Comparison of ENCODE assay signal across 14 mouse cellular contexts in genomic region chr1:150009968-150010628, GRCm38 (mm10). TPM values are rescaled to one million over a fixed set of nuclear protein-coding genes. Genes with fewer than 3 reads are reported as not detected.
A peak's percentile ranks its signal among the peaks of the same experiment; 100 is the strongest.
DNase-seq lines count a peak whose midpoint lies in the region; ATAC-seq and TF ChIP-seq lines count a peak whose summit lies in the region.
"Had no signal": no experiment of that assay in that cellular context is flagged by ENCODE, and none has a peak within 500 bp of the region (broad histone marks: within the 10 kb centered on the region; RNA-seq: fewer than 3 reads in every experiment).

No protein-coding gene starts in this region.

- ATAC-seq in embryonic facial prominence, embryonic 14.5 days (ENCODE audit: low read depth): peak; percentile 44
- ATAC-seq in forebrain, embryonic 15.5 days (replicated peaks): 0 out of 2 replicates have a peak, but pooled peaks have one; percentile 23
- ATAC-seq in hindbrain, postnatal 0 days: 0 out of 2 replicates have a peak, but pooled peaks have one; percentile 29

- intact Hi-C loops in heart, postnatal 10 days (cut with DNase I): no loop called here

- DNase-seq in embryonic facial prominence, embryonic 14.5 days (ENCODE audit: low spot score): peak; percentile 4
- DNase-seq in embryonic facial prominence, embryonic 10.5 days (ENCODE audit: low spot score): no peak
- no peak for DNase-seq in hindbrain, postnatal 0 days (ENCODE audit: low spot score)
- no peak for DNase-seq in heart, postnatal 10 days
- no peak for DNase-seq in adrenal gland, postnatal 36 days
- no peak for DNase-seq in spleen, postnatal 10 days (ENCODE audit: low spot score in 2 of 2)
- DNase-seq: heart, adult 2 months; heart, postnatal 36 days; kidney, adult 8-10 months; liver, embryonic 13.5 days; lung, postnatal 10 days; right cerebral cortex, adult 18-20 months had no signal

- no peak for TF ChIP-seq POLR2A in ES-Bruce4 (IDR thresholded peaks at IDR 0.05; ENCODE audit: insufficient read depth, low read length)

- H3K27me3 ChIP-seq in embryonic facial prominence, embryonic 14.5 days (replicated peaks; ENCODE audit: control insufficient read depth, insufficient read depth, low read length): no peaks in the 10 kb centered on the region
- H3K27me3 ChIP-seq in embryonic facial prominence, embryonic 10.5 days (replicated peaks; ENCODE audit: low read depth, poor library complexity, severe bottlenecking): no peaks in the 10 kb centered on the region
- no peaks in the 10 kb centered on the region for H3K27me3 ChIP-seq in ES-Bruce4 (ENCODE audit: control insufficient read depth, insufficient read depth, low read length, poor library complexity, severe bottlenecking)
- no peaks in the 10 kb centered on the region for H3K27me3 ChIP-seq in forebrain, embryonic 15.5 days
- H3K27me3 ChIP-seq in hindbrain, postnatal 0 days (ENCODE audit: insufficient read depth, low read length): no peaks in the 10 kb centered on the region
- H3K27me3 ChIP-seq: liver, embryonic 13.5 days had no signal

- H3K27ac ChIP-seq in embryonic facial prominence, embryonic 14.5 days (replicated peaks; ENCODE audit: low read depth, low read length): no peak overlapping the region
- H3K27ac ChIP-seq in embryonic facial prominence, embryonic 10.5 days (replicated peaks): no peak overlapping the region
- 0 out of 2 replicates have a peak overlapping the region, but pooled peaks have one; percentile 14 for H3K27ac ChIP-seq in ES-Bruce4 (ENCODE audit: insufficient read depth, low read length)
- no peak overlapping the region for H3K27ac ChIP-seq in forebrain, embryonic 15.5 days (replicated peaks)
- no peak overlapping the region for H3K27ac ChIP-seq in hindbrain, postnatal 0 days
- H3K27ac ChIP-seq: heart, adult 2 months; liver, embryonic 13.5 days had no signal

- H3K36me3 ChIP-seq in embryonic facial prominence, embryonic 14.5 days (ENCODE audit: control insufficient read depth, insufficient read depth, low read length): no peaks in the 10 kb centered on the region
- no peaks in the 10 kb centered on the region for H3K36me3 ChIP-seq in embryonic facial prominence, embryonic 10.5 days (replicated peaks)
- no peaks in the 10 kb centered on the region for H3K36me3 ChIP-seq in ES-Bruce4 (ENCODE audit: control insufficient read depth, insufficient read depth, low read length, poor library complexity, severe bottlenecking)
- H3K36me3 ChIP-seq in forebrain, embryonic 15.5 days: no peaks in the 10 kb centered on the region
- no peaks in the 10 kb centered on the region for H3K36me3 ChIP-seq in hindbrain, postnatal 0 days (ENCODE audit: insufficient read depth, low read length)
- H3K36me3 ChIP-seq: liver, embryonic 13.5 days had no signal

- no peak for TF ChIP-seq CTCF in ES-Bruce4 (IDR thresholded peaks at IDR 0.05; ENCODE audit: low read depth, low read length)
- no peak for TF ChIP-seq CTCF in hindbrain, postnatal 0 days (IDR thresholded peaks at IDR 0.05; ENCODE audit: low read depth)

- H3K9ac ChIP-seq in embryonic facial prominence, embryonic 14.5 days (ENCODE audit: low read depth, low read length): no peak overlapping the region
- H3K9ac ChIP-seq in ES-Bruce4 (ENCODE audit: low read depth, poor library complexity, severe bottlenecking): no peak overlapping the region
- no peak overlapping the region for H3K9ac ChIP-seq in forebrain, embryonic 15.5 days (replicated peaks)
- no peak overlapping the region for H3K9ac ChIP-seq in hindbrain, postnatal 0 days (replicated peaks; ENCODE audit: low read length)
- H3K9ac ChIP-seq: liver, embryonic 13.5 days had no signal

- 70% methylated on average over 18 of the region's 18 CpGs for WGBS in embryonic facial prominence, embryonic 14.5 days
- 71% methylated on average over 18 of the region's 18 CpGs for whole genome bisulfite sequencing in embryonic facial prominence, embryonic 10.5 days
- WGBS in forebrain, embryonic 15.5 days: 62% methylated on average over 18 of the region's 18 CpGs
- WGBS in hindbrain, postnatal 0 days: 73% methylated on average over 18 of the region's 18 CpGs

- H3K4me3 ChIP-seq in embryonic facial prominence, embryonic 14.5 days (ENCODE audit: low read depth, low read length): no peak overlapping the region
- H3K4me3 ChIP-seq in embryonic facial prominence, embryonic 10.5 days: no peak overlapping the region
- H3K4me3 ChIP-seq in ES-Bruce4 (ENCODE audit: low read depth, low read length): no peak overlapping the region
- H3K4me3 ChIP-seq in forebrain, embryonic 15.5 days: no peak overlapping the region
- no peak overlapping the region for H3K4me3 ChIP-seq in hindbrain, postnatal 0 days (ENCODE audit: low read length)
- H3K4me3 ChIP-seq: heart, adult 2 months; liver, embryonic 13.5 days had no signal

- no peaks in the 10 kb centered on the region for H3K4me1 ChIP-seq in embryonic facial prominence, embryonic 14.5 days (ENCODE audit: control insufficient read depth, insufficient read depth, low read length)
- no peaks in the 10 kb centered on the region for H3K4me1 ChIP-seq in embryonic facial prominence, embryonic 10.5 days
- no peaks in the 10 kb centered on the region for H3K4me1 ChIP-seq in ES-Bruce4 (ENCODE audit: control insufficient read depth, insufficient read depth, low read length)
- H3K4me1 ChIP-seq in forebrain, embryonic 15.5 days: no peaks in the 10 kb centered on the region
- H3K4me1 ChIP-seq in hindbrain, postnatal 0 days (ENCODE audit: insufficient read depth, low read length): no peaks in the 10 kb centered on the region
- H3K4me1 ChIP-seq: liver, embryonic 13.5 days had no signal

- no peak overlapping the region for H3K4me2 ChIP-seq in embryonic facial prominence, embryonic 14.5 days (ENCODE audit: low read depth, low read length)
- no peak overlapping the region for H3K4me2 ChIP-seq in forebrain, embryonic 15.5 days (replicated peaks)
- H3K4me2 ChIP-seq in hindbrain, postnatal 0 days (ENCODE audit: low read depth, low read length): no peak overlapping the region
- H3K4me2 ChIP-seq: liver, embryonic 13.5 days had no signal

- TF ChIP-seq EP300 in ES-Bruce4 (IDR thresholded peaks at IDR 0.05; ENCODE audit: insufficient read depth, low read depth, low read length): 0 out of 2 replicates have a peak, but pooled peaks have one; percentile 6

- no peaks in the 10 kb centered on the region for H3K9me3 ChIP-seq in embryonic facial prominence, embryonic 14.5 days (ENCODE audit: control insufficient read depth, low read length)
- H3K9me3 ChIP-seq in embryonic facial prominence, embryonic 10.5 days: no peaks in the 10 kb centered on the region
- no peaks in the 10 kb centered on the region; the same call in 1 of the 2 replicates for H3K9me3 ChIP-seq in ES-Bruce4 (replicated peaks; ENCODE audit: control insufficient read depth, insufficient read depth, low read length, poor library complexity, severe bottlenecking)
- no peaks in the 10 kb centered on the region for H3K9me3 ChIP-seq in forebrain, embryonic 15.5 days
- no peaks in the 10 kb centered on the region for H3K9me3 ChIP-seq in hindbrain, postnatal 0 days (ENCODE audit: low read length)
- H3K9me3 ChIP-seq: liver, embryonic 13.5 days had no signal

RNA-seq across cellular contexts. Expression of gene Pla2g4a, which starts 49.0 kb away (rescaled TPM):
- polyA plus RNA-seq in embryonic facial prominence, embryonic 14.5 days (2014; fragmentation: Nextera tagmentation; extraction: Ambion mirVana): 19.5 and 19.8 TPM in 2 replicates
- 14.3 and 16.0 TPM in 2 replicates for polyA plus RNA-seq in embryonic facial prominence, embryonic 10.5 days (2016; fragmentation: Nextera tagmentation; extraction: Ambion mirVana)
- polyA plus RNA-seq in ES-Bruce4 (2011; ENCODE audit: insufficient read depth, insufficient read length, low read depth, missing spikeins): 5.7 and 11.9 TPM in 2 replicates
- polyA plus RNA-seq in forebrain, embryonic 15.5 days (2015; fragmentation: Nextera tagmentation; extraction: Ambion mirVana): 1.1 and 1.4 TPM in 2 replicates
- total RNA-seq in hindbrain, postnatal 0 days (2014; rRNA removed): 0.78 and 1.2 TPM in 2 replicates
- polyA plus RNA-seq in hindbrain, postnatal 0 days (2015; fragmentation: Nextera tagmentation; extraction: Ambion mirVana): 1.8 and 2.0 TPM in 2 replicates
- total RNA-seq in heart, postnatal 10 days (2021): 1 to 10 TPM; 3.8 to 4.7 TPM
- total RNA-seq in adrenal gland, postnatal 36 days (2021): 1 to 10 TPM; 3.3 to 5.4 TPM
